Mouse (Mus musculus) liver, adult 2 months (tissue): ENCODE results near the gene Nampt.

Source experiments
- CTCF ChIP-seq: fragments of 200-500 bp; IDR thresholded peaks from 2 replicates; pipeline ENCODE4 v1.5.1; 2011; ENCODE audit warnings: low read depth, low read length, control low read depth
- POLR2A ChIP-seq: fragments of 200-500 bp; IDR thresholded peaks from 2 replicates; pipeline ENCODE4 v1.6.1; 2011; ENCODE audit warnings: low read length, control low read depth; ENCODE audit not compliant: insufficient read depth; ENCODE audit errors: extremely low read depth

DNA sequence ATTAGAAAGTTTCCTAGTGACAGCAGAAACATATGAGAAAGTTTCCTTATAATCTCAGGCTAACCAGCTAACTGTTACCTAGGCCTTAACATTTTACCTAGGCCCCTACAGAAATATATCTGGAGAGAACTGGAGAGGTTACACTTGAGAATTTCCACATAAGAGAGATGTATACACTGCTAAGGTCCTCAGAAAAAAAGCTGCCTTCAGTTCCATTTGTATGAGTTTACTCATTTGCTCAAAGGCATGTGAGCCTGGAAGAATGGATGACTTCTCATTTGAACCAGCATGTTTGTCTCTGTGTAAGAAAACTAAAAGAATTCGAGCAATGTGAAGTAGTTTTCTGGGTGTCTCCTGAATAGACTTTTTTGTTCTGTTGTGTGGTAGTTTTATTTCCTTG, 39.1 kb downstream of the Nampt start:
- TF ChIP-seq CTCF (no peak), POLR2A (no peak)
